Mouse (Mus musculus) limb, embryonic 13.5 days (tissue): Measurements from ENCODE around the gene Gm14692. TPM values are rescaled to one million over a fixed set of nuclear protein-coding genes. Genes with fewer than 3 reads are reported as not detected.
"Not testable (repeated sequence)": the region's sequence is repeated elsewhere in the genome, so short reads cannot be mapped to it uniquely, and the experiment has no call there.

Experiments used
- ATAC-seq: fragments of 200-750 bp; cut with Nextera tagmentation; 2 replicates; pipeline ENCODE4 v1.8.0; 2017; ENCODE audit warnings: low read depth, moderate number of reproducible peaks, moderate TSS enrichment; ENCODE audit not compliant: low FRiP score
- H3K27ac ChIP-seq: fragments of 300-500 bp; sonication (generic); 2 replicates; pipeline ENCODE4 v1.5.1; 2015; ENCODE audit warnings: inconsistent platforms, mild to moderate bottlenecking, moderate library complexity
- H3K27me3 ChIP-seq: fragments of 300-500 bp; sonication (generic); 2 replicates; pipeline ENCODE4 v1.6.1; 2015; ENCODE audit warnings: mild to moderate bottlenecking, inconsistent platforms
- H3K36me3 ChIP-seq: fragments of 300-500 bp; sonication (generic); 2 replicates; pipeline ENCODE4 v1.6.1; 2015; ENCODE audit warnings: inconsistent platforms, mild to moderate bottlenecking, moderate library complexity
- H3K4me1 ChIP-seq: fragments of 300-500 bp; sonication (generic); 2 replicates; pipeline ENCODE4 v1.6.1; 2015; ENCODE audit warnings: inconsistent platforms
- H3K4me2 ChIP-seq: fragments of 300-500 bp; sonication (generic); replicated peaks from 2 replicates; pipeline ENCODE4 v1.6.1; 2015; ENCODE audit warnings: inconsistent platforms, mild to moderate bottlenecking, moderate library complexity
- H3K4me3 ChIP-seq: fragments of 300-500 bp; sonication (generic); 2 replicates; pipeline ENCODE4 v1.5.1; 2015; ENCODE audit warnings: moderate library complexity, mild to moderate bottlenecking, inconsistent platforms
- H3K9ac ChIP-seq: fragments of 300-500 bp; sonication (generic); 2 replicates; pipeline ENCODE4 v1.6.1; 2015; ENCODE audit warnings: mild to moderate bottlenecking, inconsistent platforms
- H3K9me3 ChIP-seq: fragments of 300-500 bp; sonication (generic); 2 replicates; pipeline ENCODE4 v1.6.1; 2016; ENCODE audit warnings: inconsistent platforms
- WGBS: fragments of 180-500 bp; shearing (Covaris S2); methylation state at CpG from one replicate; pipeline ENCODE4 v1.1.7; 2015; 5-methylcytosine and 5-hydroxymethylcytosine counted together
- polyA plus RNA-seq: library from polyadenylated mRNA; unstranded; fragments of >200 nt; fragmentation: Nextera tagmentation; extraction: Ambion mirVana; gene quantifications from 2 replicates; pipeline ENCODE4 v1.2.1, GENCODE M21; 2015

Gm14692 gene
- not detected in 2 replicates for polyA plus RNA-seq

DNA sequence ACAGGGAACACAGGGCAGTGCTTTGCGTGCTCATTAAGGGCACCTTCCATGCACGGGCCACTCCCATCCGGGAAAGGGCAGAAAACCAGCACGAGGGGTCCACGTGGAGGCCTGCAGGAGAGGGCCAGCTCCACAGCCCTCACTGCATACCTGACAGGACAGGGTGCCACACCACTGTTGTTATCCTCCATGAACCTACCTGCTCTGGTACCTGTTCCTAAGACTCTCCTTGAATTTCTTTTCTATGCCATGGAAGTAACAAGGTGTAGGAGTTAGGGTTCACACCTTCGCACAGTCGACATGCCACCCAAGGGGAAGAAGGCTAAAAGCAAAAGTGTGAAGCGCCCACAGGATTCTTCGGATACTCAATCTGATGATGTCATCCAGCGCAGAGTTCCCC is at the start of gene Gm14692:
Gene Gm14692 (plus strand): TSS at position 301 of the 400 bp plus-strand sequence.
- not testable (repeated sequence) for H3K9ac ChIP-seq, H3K4me2 ChIP-seq, H3K9me3 ChIP-seq, H3K4me1 ChIP-seq, H3K27ac ChIP-seq, H3K27me3 ChIP-seq, H3K4me3 ChIP-seq, H3K36me3 ChIP-seq, ATAC-seq
- 90% methylated on average over 2 of the region's 10 CpGs for WGBS

DNA sequence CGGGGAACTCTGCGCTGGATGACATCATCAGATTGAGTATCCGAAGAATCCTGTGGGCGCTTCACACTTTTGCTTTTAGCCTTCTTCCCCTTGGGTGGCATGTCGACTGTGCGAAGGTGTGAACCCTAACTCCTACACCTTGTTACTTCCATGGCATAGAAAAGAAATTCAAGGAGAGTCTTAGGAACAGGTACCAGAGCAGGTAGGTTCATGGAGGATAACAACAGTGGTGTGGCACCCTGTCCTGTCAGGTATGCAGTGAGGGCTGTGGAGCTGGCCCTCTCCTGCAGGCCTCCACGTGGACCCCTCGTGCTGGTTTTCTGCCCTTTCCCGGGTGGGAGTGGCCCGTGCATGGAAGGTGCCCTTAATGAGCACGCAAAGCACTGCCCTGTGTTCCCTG is 2.0 kb upstream of the Gm14692 start, which contains the start of gene Gm1140:
Gene Gm1140 (minus strand): TSS at position 101 of the 400 bp plus-strand sequence.
- H3K4me3 ChIP-seq, H3K9me3 ChIP-seq, H3K27ac ChIP-seq, ATAC-seq, H3K9ac ChIP-seq, H3K36me3 ChIP-seq, H3K27me3 ChIP-seq, H3K4me1 ChIP-seq, H3K4me2 ChIP-seq: not testable (repeated sequence)
- WGBS: 86% methylated on average over 5 of the region's 11 CpGs

Other genes starting within 250 kb of the Gm14692 start
- not detected in 2 replicates for gene Gm1140, start 2.1 kb upstream of the Gm14692 start, polyA plus RNA-seq
- gene 4933436I01Rik, start 225.8 kb downstream of the Gm14692 start, polyA plus RNA-seq: not detected in 2 replicates